Mouse (Mus musculus): ENCODE data around the gene Rps10.

DNA sequence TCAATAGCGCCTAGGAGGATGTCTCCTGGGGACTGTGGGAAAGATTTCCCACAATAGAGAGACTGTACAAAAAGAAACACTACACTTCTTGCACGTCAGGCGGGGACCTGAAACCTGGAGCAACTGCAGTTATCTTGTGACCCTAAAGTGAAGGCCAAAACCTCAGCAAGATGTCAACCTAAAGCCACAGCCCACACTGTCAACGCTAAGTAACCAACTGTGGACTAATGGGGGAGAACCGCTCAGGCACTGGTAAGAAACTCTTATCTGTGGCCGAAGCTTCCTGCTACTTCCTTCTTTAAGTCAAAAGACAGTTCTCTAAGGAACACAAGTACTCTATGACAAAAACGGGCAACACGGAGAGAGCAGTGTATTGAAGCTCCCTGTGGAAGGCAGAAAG is 48.2 kb downstream of the Rps10 start:
- TF ChIP-seq CTCF (IDR thresholded peaks at IDR 0.05; ENCODE audit: extremely low read depth, insufficient read depth, low read length) (no peak), POLR2A (IDR thresholded peaks at IDR 0.05; ENCODE audit: extremely low read depth, insufficient read depth, low read length) (no peak)
